In genomic region chr15:53006844-53007243, GRCm38 (mm10) we compare ENCODE assay signal across 34 mouse cellular contexts.
"Had no signal": no experiment of that assay in that cellular context is flagged by ENCODE, and none has a peak within 500 bp of the region (broad histone marks: within the 10 kb centered on the region; RNA-seq: fewer than 3 reads in every experiment).

No protein-coding gene starts in this region.

- DNase-seq: heart, postnatal 14 days; heart, postnatal 36 days; heart, postnatal 4 days; kidney, adult 11 months; kidney, adult 18-20 months; kidney, adult 2 months; kidney, adult 8-10 months; kidney, adult 9 months; kidney, postnatal 10 days; kidney, postnatal 14 days; kidney, postnatal 25 days; kidney, postnatal 36 days; kidney, postnatal 4 days; layer of hippocampus, adult 9-11 months; layer of hippocampus, postnatal 36 days had no signal

- H3K27ac ChIP-seq: heart, embryonic 10.5 days; heart, embryonic 13.5 days; heart, embryonic 15.5 days; hindbrain, embryonic 10.5 days; hindbrain, embryonic 12.5 days; hindbrain, embryonic 13.5 days; hindbrain, embryonic 14.5 days; hindbrain, embryonic 15.5 days; hindbrain, postnatal 0 days; intestine, embryonic 15.5 days; kidney, embryonic 15.5 days; kidney, postnatal 0 days; layer of hippocampus, adult 2 months had no signal

- H3K4me3 ChIP-seq: heart, embryonic 10.5 days; heart, embryonic 12.5 days; heart, embryonic 13.5 days; heart, embryonic 15.5 days; hindbrain, embryonic 10.5 days; hindbrain, embryonic 12.5 days; hindbrain, embryonic 13.5 days; hindbrain, embryonic 15.5 days; intestine, embryonic 15.5 days; kidney, embryonic 15.5 days; layer of hippocampus, adult 2 months had no signal

- H3K9ac ChIP-seq: heart, embryonic 12.5 days; heart, embryonic 13.5 days; heart, embryonic 15.5 days; hindbrain, embryonic 12.5 days; hindbrain, embryonic 13.5 days; hindbrain, embryonic 14.5 days; hindbrain, embryonic 15.5 days; intestine, embryonic 15.5 days; kidney, embryonic 15.5 days had no signal

- H3K27me3 ChIP-seq: heart, embryonic 12.5 days; heart, embryonic 13.5 days; heart, embryonic 15.5 days; hindbrain, embryonic 12.5 days; hindbrain, embryonic 13.5 days; hindbrain, embryonic 15.5 days; intestine, embryonic 15.5 days; kidney, embryonic 15.5 days had no signal

- ATAC-seq: hindbrain, embryonic 16.5 days; hindbrain, postnatal 0 days; inflammation-experienced regulatory T-cells, adult 6 months; intestine, embryonic 15.5 days; intestine, embryonic 16.5 days; intestine, postnatal 0 days had no signal

- H3K4me1 ChIP-seq: heart, embryonic 10.5 days; heart, embryonic 12.5 days; heart, embryonic 13.5 days; heart, embryonic 15.5 days; hindbrain, embryonic 10.5 days; hindbrain, embryonic 12.5 days; hindbrain, embryonic 13.5 days; hindbrain, embryonic 15.5 days; intestine, embryonic 15.5 days; kidney, embryonic 15.5 days had no signal

- H3K4me2 ChIP-seq: heart, embryonic 11.5 days; heart, embryonic 12.5 days; heart, embryonic 13.5 days; heart, embryonic 15.5 days; hindbrain, embryonic 12.5 days; hindbrain, embryonic 13.5 days; hindbrain, embryonic 14.5 days; hindbrain, embryonic 15.5 days; intestine, embryonic 15.5 days; kidney, embryonic 15.5 days had no signal

- H3K9me3 ChIP-seq: heart, embryonic 10.5 days; heart, embryonic 12.5 days; heart, embryonic 13.5 days; heart, embryonic 15.5 days; hindbrain, embryonic 10.5 days; hindbrain, embryonic 12.5 days; hindbrain, embryonic 13.5 days; hindbrain, embryonic 15.5 days; intestine, embryonic 15.5 days; kidney, embryonic 15.5 days had no signal

- H3K36me3 ChIP-seq: heart, embryonic 10.5 days; heart, embryonic 12.5 days; heart, embryonic 13.5 days; heart, embryonic 15.5 days; hindbrain, embryonic 10.5 days; hindbrain, embryonic 12.5 days; hindbrain, embryonic 13.5 days; hindbrain, embryonic 15.5 days; intestine, embryonic 15.5 days; kidney, embryonic 15.5 days had no signal
